Mouse (Mus musculus): ENCODE measurements around the gene Foxe3.

Gene Foxe3

DNA sequence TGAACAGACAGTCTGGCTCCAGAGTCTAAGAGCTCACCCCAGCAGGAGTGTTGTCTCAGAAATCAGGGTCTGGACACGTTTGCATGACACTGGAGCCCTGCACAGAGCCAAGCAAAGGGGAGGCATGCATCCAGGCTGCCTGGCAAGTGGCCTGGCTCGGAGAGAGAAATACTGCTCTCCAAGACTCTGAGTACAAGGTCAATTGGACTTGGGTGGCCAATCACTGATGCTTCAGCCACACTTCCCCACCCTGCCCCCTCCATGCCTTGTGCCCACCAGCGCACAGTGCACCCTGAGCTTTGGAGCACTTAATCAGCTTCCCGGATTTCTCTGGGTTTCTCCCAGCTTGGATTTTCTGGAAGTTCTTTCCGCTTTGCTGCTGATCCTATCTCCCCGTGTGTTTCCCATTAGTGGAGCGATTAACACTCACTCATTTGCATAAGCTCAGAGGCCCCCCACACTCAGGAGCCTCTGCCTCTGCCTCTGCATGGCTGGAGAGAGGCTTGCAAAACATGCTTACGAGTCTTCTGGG, 49.3 kb downstream of the Foxe3 start:
- DNase-seq (ENCODE audit: low read depth, low spot score): no peak
